Mouse (Mus musculus): ENCODE results near the gene Slirp. TPM values are rescaled to one million over a fixed set of nuclear protein-coding genes. Genes with fewer than 3 reads are reported as not detected.

Gene Slirp
- polyA plus RNA-seq (2012; rRNA removed) = 65.2 and 89.2 TPM in 2 replicates

DNA sequence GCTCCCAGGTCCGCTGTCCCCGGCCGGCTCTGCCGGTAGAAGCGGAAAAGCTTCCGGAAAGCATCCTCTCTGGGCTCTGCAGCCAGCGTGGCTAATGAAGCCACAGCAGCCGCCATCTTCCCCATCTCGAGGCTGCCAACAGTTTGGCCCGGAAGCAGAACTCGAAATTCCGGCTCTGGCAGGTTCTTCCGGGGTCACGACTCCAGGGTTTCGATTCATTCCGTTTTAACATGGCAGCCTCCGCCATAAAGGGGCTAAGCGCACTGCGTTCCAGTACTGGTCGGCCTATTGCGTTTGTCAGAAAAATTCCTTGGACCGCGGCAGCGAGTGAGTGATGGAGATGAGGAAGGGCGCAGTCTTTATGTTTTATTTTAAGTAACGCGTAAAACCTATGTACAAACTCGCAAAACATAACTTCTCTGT, at the start of gene Slirp, which contains the start of gene Alkbh1:
TSS of gene Slirp (plus strand) at position 197 of the 423 bp plus-strand sequence.
TSS of gene Alkbh1 (minus strand) at position 318 of the 423 bp plus-strand sequence.
- DNase-seq (ENCODE audit: low read depth) = peak; percentile 98

DNA sequence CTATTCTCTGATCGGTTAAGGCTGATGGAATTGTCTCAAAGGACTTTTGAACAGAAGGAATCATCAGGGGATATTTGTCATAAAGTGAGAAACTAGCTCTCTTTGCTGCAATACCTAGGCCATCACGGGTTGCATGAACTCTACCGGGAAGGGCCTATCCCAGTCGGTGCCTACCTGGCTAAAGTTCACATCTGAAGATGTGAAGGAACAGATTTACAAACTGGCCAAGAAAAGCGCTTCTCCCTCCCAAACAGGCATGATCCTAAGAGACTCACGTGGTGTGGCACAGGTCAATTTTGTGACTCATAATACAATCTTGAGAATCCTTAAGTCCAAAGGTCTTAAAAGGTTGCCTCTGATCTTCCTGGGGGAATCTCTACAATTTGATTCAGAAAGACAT, 49.4 kb upstream of the Slirp start:
- TF ChIP-seq POLR2A (IDR thresholded peaks at IDR 0.05; ENCODE audit: borderline replicate concordance, extremely low read depth, insufficient read depth, insufficient read length, poor library complexity, severe bottlenecking) (no peak), CTCF (IDR thresholded peaks at IDR 0.05; ENCODE audit: borderline replicate concordance, extremely low read depth, insufficient read depth, insufficient read length) (no peak)

More for the DNA sequence above, at the start of gene Slirp, which contains the start of gene Alkbh1:
- TF ChIP-seq CTCF (IDR thresholded peaks at IDR 0.05; ENCODE audit: borderline replicate concordance, extremely low read depth, insufficient read depth, insufficient read length) (no peak), POLR2A (IDR thresholded peaks at IDR 0.05; ENCODE audit: borderline replicate concordance, extremely low read depth, insufficient read depth, insufficient read length, poor library complexity, severe bottlenecking) (peak; percentile 77; the same call in 1 of the 2 replicates)

DNA sequence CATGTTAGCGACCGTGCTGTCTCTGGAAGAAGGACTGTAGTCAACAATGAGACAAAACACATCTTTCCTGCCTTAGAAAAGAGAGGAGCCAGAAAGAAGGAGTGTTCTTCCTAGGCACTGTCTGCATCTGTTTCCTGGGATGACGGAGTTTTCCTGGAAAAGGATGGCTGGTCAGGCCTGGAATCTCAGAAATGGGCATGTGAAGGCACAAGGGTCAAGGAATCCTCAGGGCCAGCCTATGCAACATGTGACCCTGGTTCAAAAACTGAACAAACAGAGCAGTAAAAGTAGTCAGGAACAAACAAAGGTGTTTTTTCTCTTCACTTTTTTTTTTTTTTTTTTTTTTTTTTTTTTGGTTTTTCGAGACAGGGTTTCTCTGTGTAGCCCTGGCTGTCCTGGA, 46.6 kb upstream of the Slirp start:
- TF ChIP-seq POLR2A (IDR thresholded peaks at IDR 0.05; ENCODE audit: borderline replicate concordance, extremely low read depth, insufficient read depth, insufficient read length, poor library complexity, severe bottlenecking) (no peak), CTCF (IDR thresholded peaks at IDR 0.05; ENCODE audit: borderline replicate concordance, extremely low read depth, insufficient read depth, insufficient read length) (no peak)
- no peak for DNase-seq (ENCODE audit: low read depth)

More for the DNA sequence above, 49.4 kb upstream of the Slirp start:
- DNase-seq (ENCODE audit: low read depth) = no peak

DNA sequence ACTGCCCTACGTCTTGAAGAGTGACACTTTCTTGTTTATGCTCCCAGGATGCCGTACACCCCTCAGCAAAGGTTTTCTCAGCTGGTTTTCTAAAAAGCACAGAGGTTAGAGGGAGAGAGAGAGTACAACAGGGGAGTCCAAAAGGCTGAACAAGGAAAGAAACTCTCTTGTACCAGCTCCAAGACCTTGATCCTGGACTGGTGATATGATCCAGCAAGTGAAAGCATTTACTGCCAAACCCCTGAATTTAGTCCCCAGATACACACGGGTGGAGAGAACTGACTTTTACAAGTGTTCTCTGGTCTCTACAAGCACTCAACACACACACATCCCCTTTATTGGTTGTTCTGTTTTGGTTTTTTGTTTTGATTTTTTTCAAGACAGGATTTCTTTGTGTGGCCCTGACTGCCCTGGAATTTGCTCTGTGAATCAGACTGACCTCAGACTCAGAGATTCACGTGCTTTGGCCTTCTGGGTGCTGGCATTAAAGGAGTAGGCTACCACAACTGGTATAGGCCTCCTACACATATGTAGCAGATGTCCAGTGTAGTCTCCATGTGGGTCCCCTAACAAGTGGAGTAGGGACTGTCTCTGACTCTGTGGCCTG, 45.8 kb upstream of the Slirp start:
- TF ChIP-seq POLR2A (IDR thresholded peaks at IDR 0.05; ENCODE audit: borderline replicate concordance, extremely low read depth, insufficient read depth, insufficient read length, poor library complexity, severe bottlenecking) (no peak), CTCF (IDR thresholded peaks at IDR 0.05; ENCODE audit: borderline replicate concordance, extremely low read depth, insufficient read depth, insufficient read length) (no peak)
- no peak for DNase-seq (ENCODE audit: low read depth)

DNA sequence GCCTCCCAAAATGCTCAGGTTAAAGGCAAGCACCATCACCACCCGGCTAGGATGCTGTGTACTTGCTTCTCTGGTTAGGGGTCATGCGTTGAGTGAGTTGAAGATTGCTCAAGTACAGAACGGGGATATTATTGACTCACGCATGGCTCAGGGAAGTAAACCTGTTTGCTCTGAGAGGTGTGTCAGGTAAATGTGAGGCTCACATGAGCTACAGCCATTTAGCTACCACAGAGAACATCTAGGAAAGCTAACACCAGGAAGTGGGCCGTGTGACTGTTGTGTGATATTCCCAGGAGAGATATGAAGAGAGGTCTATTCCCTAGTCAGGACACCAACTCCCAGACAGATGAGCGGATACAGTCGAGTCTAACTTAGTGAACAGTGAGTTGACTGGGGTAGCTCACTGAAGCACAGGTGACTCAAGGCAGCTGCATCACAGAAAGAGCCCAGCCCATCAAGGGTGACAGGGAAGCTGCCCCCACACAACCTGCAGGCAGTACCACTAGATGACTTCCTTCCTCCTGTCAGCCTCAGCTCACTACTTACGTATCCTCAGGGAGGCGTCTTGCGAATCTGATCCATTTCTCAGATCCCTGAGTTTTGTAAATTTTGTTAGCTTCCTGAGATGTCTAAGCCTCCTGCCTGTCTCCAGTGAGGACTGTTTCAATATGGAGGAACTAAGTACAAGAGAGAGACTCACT, 44.4 kb upstream of the Slirp start:
- TF ChIP-seq POLR2A (IDR thresholded peaks at IDR 0.05; ENCODE audit: borderline replicate concordance, extremely low read depth, insufficient read depth, insufficient read length, poor library complexity, severe bottlenecking) (no peak), CTCF (IDR thresholded peaks at IDR 0.05; ENCODE audit: borderline replicate concordance, extremely low read depth, insufficient read depth, insufficient read length) (no peak)

DNA sequence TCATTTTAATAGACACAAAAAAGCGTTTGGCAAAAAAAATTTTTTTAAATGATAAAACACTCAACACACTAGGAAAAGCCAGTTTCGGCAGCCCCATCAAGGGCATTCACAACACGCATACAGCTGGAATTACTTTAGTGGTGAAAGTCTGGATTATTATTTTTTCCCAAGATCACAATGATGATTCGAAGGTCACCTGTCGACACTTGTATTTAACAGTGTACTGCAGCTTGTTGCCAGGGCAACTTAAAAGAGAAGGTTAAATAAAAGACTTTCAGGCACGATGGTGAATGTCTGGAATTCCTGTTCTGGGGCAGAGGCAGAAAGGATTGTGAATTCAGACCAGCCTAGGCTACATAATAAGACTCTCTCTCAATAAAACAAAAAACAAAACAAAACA, 41.8 kb upstream of the Slirp start:
- no peak for TF ChIP-seq CTCF (IDR thresholded peaks at IDR 0.05; ENCODE audit: borderline replicate concordance, extremely low read depth, insufficient read depth, insufficient read length)
- TF ChIP-seq POLR2A (IDR thresholded peaks at IDR 0.05; ENCODE audit: borderline replicate concordance, extremely low read depth, insufficient read depth, insufficient read length, poor library complexity, severe bottlenecking) = no peak

More for the DNA sequence above, 44.4 kb upstream of the Slirp start:
- DNase-seq (ENCODE audit: low read depth) = no peak

DNA sequence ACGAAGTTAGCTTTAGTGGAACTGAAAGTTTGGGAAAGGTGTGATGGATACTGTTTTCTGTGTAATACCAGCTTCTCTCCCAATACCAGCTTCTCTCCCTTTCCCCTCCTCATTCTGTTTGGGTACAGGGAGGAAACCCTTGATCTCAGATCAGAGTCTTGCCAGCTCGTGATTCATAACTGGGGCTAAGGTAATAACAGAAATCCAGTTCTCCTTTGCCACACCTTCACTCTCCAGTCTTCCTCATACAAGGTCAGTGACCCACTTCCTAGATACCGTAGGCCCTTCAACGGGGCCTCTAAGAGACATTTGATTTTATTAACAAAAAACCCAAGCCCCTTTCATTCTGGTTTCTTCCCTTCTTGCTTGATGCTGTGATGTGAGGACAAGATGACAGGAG, 38.5 kb upstream of the Slirp start:
- DNase-seq (ENCODE audit: low read depth) = no peak
- TF ChIP-seq POLR2A (IDR thresholded peaks at IDR 0.05; ENCODE audit: borderline replicate concordance, extremely low read depth, insufficient read depth, insufficient read length, poor library complexity, severe bottlenecking) = no peak
- no peak for TF ChIP-seq CTCF (IDR thresholded peaks at IDR 0.05; ENCODE audit: borderline replicate concordance, extremely low read depth, insufficient read depth, insufficient read length)

More for the DNA sequence above, 41.8 kb upstream of the Slirp start:
- no peak for DNase-seq (ENCODE audit: low read depth)

DNA sequence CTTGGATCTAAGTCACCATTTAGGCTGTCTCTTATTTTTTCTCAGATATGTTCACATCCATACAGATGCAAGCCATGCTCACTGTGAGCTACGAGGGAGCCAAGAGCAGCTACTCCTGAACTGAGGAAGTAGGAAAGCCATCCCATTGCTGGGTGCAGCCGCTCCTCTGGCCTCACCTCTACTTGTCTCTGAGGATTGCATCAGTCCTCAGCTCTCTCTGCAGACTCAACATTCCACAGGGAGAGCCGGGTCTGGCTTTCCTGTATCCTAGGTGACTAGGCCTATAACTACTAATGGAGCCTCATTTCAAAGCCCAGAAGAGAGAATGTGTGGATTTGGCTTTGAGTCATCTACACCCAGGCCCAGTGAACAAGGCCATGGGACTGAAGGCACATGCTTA, 38.0 kb upstream of the Slirp start:
- TF ChIP-seq POLR2A (IDR thresholded peaks at IDR 0.05; ENCODE audit: borderline replicate concordance, extremely low read depth, insufficient read depth, insufficient read length, poor library complexity, severe bottlenecking) (no peak), CTCF (IDR thresholded peaks at IDR 0.05; ENCODE audit: borderline replicate concordance, extremely low read depth, insufficient read depth, insufficient read length) (no peak)
- DNase-seq (ENCODE audit: low read depth) = no peak

DNA sequence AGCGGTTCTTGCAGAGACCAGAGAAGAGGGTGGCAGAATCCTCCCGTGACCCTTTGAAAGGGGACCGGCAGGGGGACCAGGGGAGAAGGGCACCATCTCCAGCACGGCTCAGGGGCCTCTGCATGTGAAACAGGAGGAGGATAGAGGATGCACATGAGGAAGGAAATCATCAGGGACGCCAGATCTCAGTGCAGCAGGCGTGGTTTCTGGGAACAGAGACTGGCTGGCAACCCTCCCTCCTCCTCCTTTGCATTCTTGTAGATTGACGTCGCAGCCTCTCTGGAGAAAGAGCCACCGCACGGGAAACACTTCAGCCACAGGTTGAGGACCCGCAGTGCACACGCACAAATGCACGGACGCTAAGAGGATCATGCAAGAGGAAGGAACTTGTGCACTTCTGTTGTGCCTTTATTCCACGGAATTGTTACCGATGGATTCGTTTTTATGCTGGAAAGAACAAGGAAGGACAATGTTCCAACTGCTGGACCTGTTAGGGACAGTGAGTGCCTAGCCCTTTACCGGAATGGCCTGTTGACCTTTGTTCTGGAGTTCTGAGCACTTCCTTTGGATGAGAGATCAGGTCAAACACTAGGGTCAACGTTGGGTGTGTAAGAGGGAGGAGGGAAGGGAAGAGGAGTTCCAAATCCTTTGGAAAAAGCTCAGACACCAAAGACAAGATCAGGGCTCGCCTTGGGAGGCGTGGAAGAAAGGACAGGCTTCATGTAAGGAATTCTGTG, 35.7 kb upstream of the Slirp start:
- TF ChIP-seq POLR2A (IDR thresholded peaks at IDR 0.05; ENCODE audit: borderline replicate concordance, extremely low read depth, insufficient read depth, insufficient read length, poor library complexity, severe bottlenecking) = no peak
- no peak for TF ChIP-seq CTCF (IDR thresholded peaks at IDR 0.05; ENCODE audit: borderline replicate concordance, extremely low read depth, insufficient read depth, insufficient read length)
- peak; percentile 17 for DNase-seq (ENCODE audit: low read depth)

DNA sequence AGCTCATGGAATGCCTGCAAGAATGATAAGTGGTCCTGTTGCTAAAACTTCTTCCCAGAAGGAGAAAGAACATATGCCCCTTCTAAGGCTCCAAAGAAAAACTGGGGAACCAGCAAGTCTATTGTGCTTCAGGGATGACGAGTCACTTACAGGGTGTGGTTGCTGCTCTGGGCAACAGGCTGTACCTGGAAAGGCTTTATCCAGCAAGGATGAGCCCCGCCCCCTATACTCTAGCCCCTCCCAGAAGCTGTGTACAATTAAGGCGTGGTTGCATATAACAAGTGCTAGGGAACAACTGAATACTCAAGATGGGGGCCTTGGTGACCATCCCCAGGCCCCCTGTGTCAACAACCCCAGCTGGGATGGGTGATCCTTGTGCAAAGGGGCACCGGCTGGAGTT, 34.6 kb upstream of the Slirp start:
- TF ChIP-seq POLR2A (IDR thresholded peaks at IDR 0.05; ENCODE audit: borderline replicate concordance, extremely low read depth, insufficient read depth, insufficient read length, poor library complexity, severe bottlenecking) = no peak
- TF ChIP-seq CTCF (IDR thresholded peaks at IDR 0.05; ENCODE audit: borderline replicate concordance, extremely low read depth, insufficient read depth, insufficient read length) = no peak
- DNase-seq (ENCODE audit: low read depth) = no peak

DNA sequence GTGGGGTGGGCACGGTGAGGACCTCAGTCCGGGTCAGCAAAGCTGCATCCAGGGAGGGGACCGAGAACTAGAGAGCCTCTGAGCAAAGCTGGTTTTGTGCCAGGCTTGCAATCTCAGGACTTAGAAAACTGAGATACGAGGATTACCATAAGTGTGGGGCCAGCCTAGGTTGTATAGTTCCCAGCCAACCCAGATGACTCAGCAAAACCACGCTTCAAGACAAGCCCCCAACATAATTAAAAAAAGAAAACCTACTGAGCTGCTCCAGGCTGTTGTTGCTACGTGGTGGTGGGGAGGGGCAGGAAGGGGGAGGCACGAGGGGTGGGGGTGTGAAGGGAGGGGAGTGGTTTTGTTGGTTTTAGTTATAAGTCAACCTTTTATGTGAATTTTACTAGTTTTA, 32.7 kb upstream of the Slirp start:
- DNase-seq (ENCODE audit: low read depth) = no peak
- no peak for TF ChIP-seq POLR2A (IDR thresholded peaks at IDR 0.05; ENCODE audit: borderline replicate concordance, extremely low read depth, insufficient read depth, insufficient read length, poor library complexity, severe bottlenecking)
- no peak for TF ChIP-seq CTCF (IDR thresholded peaks at IDR 0.05; ENCODE audit: borderline replicate concordance, extremely low read depth, insufficient read depth, insufficient read length)
